Mouse (Mus musculus): ENCODE data around the gene Tshz2.

Gene Tshz2

GRCm38 (mm10) chr2:169958736-169959573 lies 326.1 kb downstream of the Tshz2 start:
- DNase-seq: no peak

- DNase-seq: no peak
Observed at GRCm38 (mm10) chr2:169961463-169962230, 328.8 kb downstream of the Tshz2 start.

DNA sequence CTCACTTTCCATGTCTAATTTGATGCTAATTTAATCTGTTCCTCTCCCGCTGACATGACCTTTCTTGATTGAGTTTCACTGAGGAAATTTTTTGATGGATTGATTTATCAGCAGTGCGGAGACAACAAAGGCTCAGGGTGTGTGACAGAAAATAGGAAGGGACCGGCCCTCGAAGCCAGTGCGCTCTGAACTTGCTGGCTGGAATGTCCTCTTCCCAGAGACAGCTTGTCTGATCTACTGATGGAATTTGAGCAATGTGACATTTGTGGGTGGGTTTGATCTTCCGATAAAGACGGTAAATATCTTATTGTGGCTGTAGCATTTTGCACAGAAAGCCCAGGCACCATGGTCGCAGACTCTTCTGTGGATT lies 329.4 kb downstream of the Tshz2 start:
- DNase-seq: no peak

DNA sequence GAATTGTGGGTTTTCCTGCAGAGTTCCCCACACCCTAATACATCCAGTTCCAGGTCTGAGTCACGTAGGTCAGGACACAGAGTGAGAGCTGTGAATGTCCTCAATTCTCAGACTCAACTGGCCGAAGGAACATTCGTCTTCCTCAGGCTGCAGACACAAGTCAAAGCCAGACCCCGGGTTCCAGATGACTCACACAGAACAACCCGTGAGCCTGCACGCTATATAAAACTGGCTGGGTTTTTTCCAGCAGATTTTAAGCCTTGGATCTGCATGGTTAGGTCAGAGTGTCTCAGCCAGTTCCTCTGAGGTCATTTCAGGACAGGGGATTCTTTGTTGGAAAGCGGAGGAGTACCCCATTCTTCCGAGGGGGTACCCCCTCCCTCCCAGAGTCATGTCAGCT lies 330.0 kb downstream of the Tshz2 start:
- DNase-seq: no peak

DNA sequence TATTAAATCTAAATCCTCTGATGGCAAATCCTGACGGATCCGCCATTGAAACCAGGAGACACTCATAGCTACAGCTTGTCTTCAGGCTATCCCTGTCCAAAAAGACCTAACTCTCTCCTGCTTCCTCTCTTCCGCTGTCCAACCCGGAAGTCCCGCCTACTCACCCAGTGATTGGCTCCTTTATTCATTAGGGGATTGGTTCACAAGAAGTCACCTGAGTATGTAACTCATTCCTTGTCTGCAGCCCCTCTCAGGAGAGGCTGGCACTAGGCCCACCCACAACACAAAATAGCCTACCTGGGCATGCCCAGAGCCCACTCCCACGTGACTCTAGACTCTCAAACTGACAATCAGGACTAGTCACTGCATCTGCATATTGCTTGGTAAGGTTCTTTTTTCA lies 337.7 kb downstream of the Tshz2 start:
- no peak for DNase-seq

DNA sequence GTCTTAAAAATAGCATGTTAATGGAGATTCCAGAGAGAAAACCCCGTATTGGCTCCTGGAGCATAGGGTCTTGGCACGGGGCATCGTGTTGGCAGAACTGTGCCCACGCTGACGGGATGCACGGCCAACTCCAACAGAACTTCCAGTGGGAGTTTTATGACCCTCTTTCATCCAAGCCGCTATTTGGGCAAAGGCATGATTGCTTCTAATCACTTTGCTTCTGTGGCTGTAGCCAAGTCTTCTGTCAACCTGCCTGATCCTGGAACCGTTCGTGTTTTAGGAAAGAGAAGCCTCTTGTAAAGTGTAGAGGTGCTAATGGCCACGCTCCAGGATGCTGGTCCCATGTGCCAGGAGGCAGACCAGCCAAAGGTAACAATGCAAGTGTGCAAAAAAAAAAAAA lies 350.1 kb downstream of the Tshz2 start:
- DNase-seq: no peak

GRCm38 (mm10) chr2:169987186-169987585 lies 354.4 kb downstream of the Tshz2 start:
- no peak for DNase-seq

GRCm38 (mm10) chr2:169989186-169989585 lies 356.4 kb downstream of the Tshz2 start:
- no peak for DNase-seq

DNA sequence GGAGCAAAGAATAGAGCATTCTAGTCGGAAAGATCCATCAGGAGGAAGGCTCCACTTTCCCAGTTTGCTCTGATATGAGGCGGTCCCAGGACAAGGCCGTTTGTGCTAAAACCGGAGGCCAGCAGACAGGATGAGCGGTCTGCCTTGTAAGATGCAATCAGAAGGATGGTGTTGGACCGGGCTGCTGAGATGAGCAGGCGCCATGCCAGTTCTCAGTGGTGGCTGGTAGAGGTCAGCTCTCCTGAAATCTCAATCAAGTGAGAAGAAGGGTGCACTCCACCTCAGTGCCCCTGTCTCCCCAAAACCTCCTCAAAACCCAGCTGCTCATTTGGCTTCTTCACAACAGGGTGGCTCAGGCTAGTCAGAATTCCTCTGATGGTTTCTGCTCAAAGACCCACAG lies 358.2 kb downstream of the Tshz2 start:
- no peak for DNase-seq

- DNase-seq: no peak
Observed at GRCm38 (mm10) chr2:169995987-169996386, 363.2 kb downstream of the Tshz2 start.

- DNase-seq: no peak
Observed at GRCm38 (mm10) chr2:169996501-169997237, 363.9 kb downstream of the Tshz2 start.

- DNase-seq: no peak
Observed at GRCm38 (mm10) chr2:169997276-169998049, 364.6 kb downstream of the Tshz2 start.

- no peak for DNase-seq
Observed at GRCm38 (mm10) chr2:169998878-169999337, 366.1 kb downstream of the Tshz2 start.

DNA sequence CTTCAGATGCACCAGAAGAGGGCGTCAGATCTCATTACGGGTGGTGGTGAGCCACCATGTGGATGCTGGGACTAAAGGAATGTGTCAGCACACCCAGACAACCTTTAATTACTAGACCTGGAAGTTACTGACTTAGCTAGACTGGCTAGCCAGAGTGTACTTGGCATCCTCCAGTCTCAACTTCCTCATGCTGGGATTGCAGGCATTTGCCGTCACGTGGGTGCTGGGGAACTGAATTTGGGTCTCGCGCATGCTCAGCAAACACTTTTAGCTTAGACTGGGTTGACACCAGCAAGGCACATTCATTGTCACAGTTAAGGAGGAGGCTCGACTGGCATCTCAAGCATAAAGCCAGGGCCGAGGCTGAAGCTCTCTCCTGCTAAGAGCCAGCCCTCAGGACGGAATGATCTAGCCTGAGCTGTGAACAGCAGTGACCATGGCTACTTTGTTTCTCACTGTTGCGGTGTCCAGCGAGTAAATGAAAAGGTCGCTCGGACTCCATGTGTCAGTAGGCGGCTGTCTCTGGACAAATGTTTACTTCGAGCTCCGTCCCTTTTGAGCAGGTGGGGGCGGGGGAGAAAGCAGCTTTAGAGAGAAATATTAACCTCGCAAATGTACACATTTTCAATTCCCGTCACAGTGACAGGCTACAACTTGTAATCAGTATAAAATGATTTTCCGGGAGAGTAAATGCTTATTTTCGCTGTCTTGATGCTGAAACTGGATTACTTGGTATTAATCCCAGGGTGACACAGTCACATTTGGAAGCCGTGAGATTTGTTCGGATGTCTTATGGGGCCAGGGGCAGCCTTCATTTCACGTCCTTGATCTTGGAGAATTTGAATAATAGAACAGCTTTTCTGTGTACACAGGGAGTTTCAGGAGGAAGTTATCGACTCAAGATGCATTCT lies 370.0 kb downstream of the Tshz2 start:
- DNase-seq: peak; percentile 41 to 42

DNA sequence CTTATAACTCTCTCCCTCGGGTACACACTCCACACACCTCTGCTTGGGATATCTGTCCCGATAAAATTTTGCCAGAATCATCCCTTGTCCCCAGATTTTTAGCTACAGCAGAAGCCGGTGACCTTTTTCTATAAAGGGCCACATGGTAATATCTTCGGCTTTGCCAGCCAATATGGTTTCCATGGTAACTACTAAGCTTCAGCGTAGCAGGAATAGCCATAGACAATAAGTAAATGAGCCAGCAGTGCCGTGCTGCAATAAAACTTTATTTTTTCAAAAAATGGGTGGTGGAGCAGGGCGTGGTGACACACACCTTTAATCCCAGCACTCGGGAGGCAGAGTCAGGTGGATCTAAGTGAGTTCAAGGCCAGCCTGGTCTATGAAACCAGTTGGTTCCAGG lies 370.9 kb downstream of the Tshz2 start:
- DNase-seq: no peak

- DNase-seq: no peak
Observed at GRCm38 (mm10) chr2:170006829-170007228, 374.0 kb downstream of the Tshz2 start.

DNA sequence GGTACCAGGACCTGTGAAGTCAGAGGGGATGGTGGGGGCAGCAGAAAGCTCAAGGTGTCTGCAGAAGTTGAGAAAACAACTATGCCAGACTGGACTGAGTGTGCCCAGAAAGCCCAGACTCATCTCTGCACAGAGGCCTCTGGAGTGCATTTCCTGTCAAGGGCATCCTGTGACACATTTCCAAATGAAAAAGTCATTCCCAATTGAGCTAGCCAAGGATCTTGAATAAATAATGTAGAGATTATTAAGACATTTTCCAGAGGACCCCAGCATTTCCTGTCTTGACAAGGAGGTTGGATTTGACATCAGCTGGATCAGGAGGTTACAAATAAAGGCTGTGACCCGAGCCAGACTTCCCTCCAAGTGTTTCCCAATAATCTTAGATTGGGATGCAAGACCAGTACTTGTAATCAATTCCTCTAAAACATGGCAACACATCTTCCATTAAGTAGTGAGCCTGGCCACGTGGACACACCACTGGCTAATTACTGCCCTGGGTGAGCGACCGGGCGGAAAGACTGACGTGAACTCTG lies 374.7 kb downstream of the Tshz2 start:
- DNase-seq: no peak

GRCm38 (mm10) chr2:170009729-170010128 lies 376.9 kb downstream of the Tshz2 start:
- no peak for DNase-seq

DNA sequence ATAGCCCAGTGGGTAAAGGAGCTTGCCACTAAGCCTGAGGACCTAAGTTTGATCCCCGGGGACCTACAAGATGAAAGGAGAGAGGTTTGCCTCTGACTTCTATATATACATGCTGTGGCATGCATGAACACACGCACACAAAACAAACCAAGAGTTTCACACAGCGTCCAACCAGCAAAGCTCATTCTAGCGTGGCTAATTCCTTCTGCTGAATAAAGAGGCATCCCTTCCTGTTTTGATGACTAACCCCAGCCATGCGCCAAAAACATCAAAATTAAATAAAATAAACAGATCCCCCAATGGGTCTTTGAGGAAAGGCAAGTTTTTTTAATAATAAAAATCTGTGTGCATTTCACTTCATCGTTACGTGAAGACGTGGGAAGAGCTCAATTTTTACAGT lies 379.0 kb downstream of the Tshz2 start:
- no peak for DNase-seq

DNA sequence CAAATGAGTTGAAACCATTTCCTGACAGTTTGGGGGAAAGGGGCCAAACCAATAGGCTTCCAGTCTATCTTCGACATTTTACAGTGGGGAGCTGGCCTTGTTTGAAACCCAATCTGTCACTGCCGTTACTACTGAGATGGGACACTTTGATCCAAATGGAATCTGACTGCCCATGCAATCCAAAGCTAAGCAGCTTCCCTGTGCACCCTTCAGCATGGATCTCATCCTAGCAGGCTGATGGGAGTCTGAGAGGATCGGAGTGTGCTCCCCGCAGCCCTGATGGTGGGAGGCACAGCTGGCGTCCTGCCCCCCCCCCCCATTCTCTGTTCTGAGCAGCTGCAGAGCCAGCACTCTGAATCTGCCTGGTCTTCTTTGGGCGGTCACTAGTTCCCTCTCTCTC lies 384.5 kb downstream of the Tshz2 start:
- no peak for DNase-seq

- no peak for DNase-seq
Observed at GRCm38 (mm10) chr2:170017926-170018325, 385.1 kb downstream of the Tshz2 start.

Measured in cerebellum, adult 18-20 months (tissue).